Comparison of ENCODE assay signal across 26 mouse cellular contexts in genomic region chr15:86807296-86808080, GRCm38 (mm10).
A peak's percentile ranks its signal among the peaks of the same experiment; 100 is the strongest.
DNase-seq lines count a peak whose midpoint lies in the region; ATAC-seq lines count a peak whose summit lies in the region.
"Had no signal": no experiment of that assay in that cellular context is flagged by ENCODE, and none has a peak within 500 bp of the region (broad histone marks: within the 10 kb centered on the region; RNA-seq: fewer than 3 reads in every experiment).

No protein-coding gene starts in this region.

- H3K4me1 ChIP-seq in kidney, embryonic 15.5 days, result no peaks in the 10 kb centered on the region
- H3K4me1 ChIP-seq: embryonic facial prominence, embryonic 12.5 days; heart, embryonic 12.5 days; limb, embryonic 15.5 days; liver, embryonic 15.5 days; lung, embryonic 15.5 days; neural tube, embryonic 15.5 days had no signal

- H3K36me3 ChIP-seq in kidney, embryonic 15.5 days, result no peaks in the 10 kb centered on the region
- H3K36me3 ChIP-seq: embryonic facial prominence, embryonic 12.5 days; G1E; heart, embryonic 12.5 days; limb, embryonic 15.5 days; liver, embryonic 15.5 days; lung, embryonic 15.5 days; midbrain, embryonic 10.5 days; neural tube, embryonic 15.5 days had no signal

- ATAC-seq in cerebellum, adult (ENCODE audit: insufficient number of reproducible peaks, low FRiP score, low TSS enrichment), result peak; percentile 63
- ATAC-seq in kidney, embryonic 15.5 days (replicated peaks; ENCODE audit: low FRiP score), result no peak

- H3K9ac ChIP-seq in kidney, embryonic 15.5 days, result no peak overlapping the region
- H3K9ac ChIP-seq: embryonic facial prominence, embryonic 12.5 days; heart, embryonic 12.5 days; hindbrain, embryonic 14.5 days; limb, embryonic 15.5 days; liver, embryonic 15.5 days; lung, embryonic 15.5 days; neural tube, embryonic 15.5 days had no signal

- no peaks in the 10 kb centered on the region for H3K9me3 ChIP-seq in kidney, embryonic 15.5 days (replicated peaks)
- H3K9me3 ChIP-seq: embryonic facial prominence, embryonic 12.5 days; limb, embryonic 15.5 days; liver, embryonic 15.5 days; lung, embryonic 15.5 days; midbrain, embryonic 10.5 days; neural tube, embryonic 15.5 days had no signal

- H3K27ac ChIP-seq in kidney, embryonic 15.5 days, result no peak overlapping the region
- H3K27ac ChIP-seq: embryonic facial prominence, embryonic 12.5 days; gastrocnemius, adult 2 months; hindbrain, embryonic 14.5 days; limb, embryonic 15.5 days; liver, embryonic 15.5 days; lung, embryonic 15.5 days; midbrain, embryonic 10.5 days; neural tube, embryonic 15.5 days had no signal

- no peaks in the 10 kb centered on the region for H3K27me3 ChIP-seq in kidney, embryonic 15.5 days
- H3K27me3 ChIP-seq: CH12.LX; embryonic facial prominence, embryonic 12.5 days; limb, embryonic 15.5 days; liver, embryonic 15.5 days; lung, embryonic 15.5 days; neural tube, embryonic 15.5 days had no signal

- DNase-seq in layer of hippocampus, postnatal 10 days (ENCODE audit: low spot score in 2 of 2), result peak; percentile 40
- DNase-seq in layer of hippocampus, postnatal 36 days, result no peak
- DNase-seq in Muller cell, postnatal 12 days (ENCODE audit: inconsistent ontology term), result peak; percentile 56
- peak; percentile 70 for DNase-seq in cerebellum, adult 9-10 months
- no peak for DNase-seq in thymus, postnatal 10 days (ENCODE audit: low spot score in 2 of 2)
- DNase-seq in liver, result no peak
- DNase-seq: adrenal gland, adult 2 months; B cell, adult 2 months; gastrocnemius, adult 2 months; kidney, adult 2 months; kidney, postnatal 10 days; lung, postnatal 4 days; right cerebral cortex, postnatal 14 days; thymus, postnatal 14 days had no signal

- H3K4me2 ChIP-seq in kidney, embryonic 15.5 days, result no peak overlapping the region
- H3K4me2 ChIP-seq: embryonic facial prominence, embryonic 12.5 days; heart, embryonic 12.5 days; hindbrain, embryonic 14.5 days; limb, embryonic 15.5 days; liver, embryonic 15.5 days; lung, embryonic 15.5 days; neural tube, embryonic 15.5 days had no signal

- no peak overlapping the region for H3K4me3 ChIP-seq in kidney, embryonic 15.5 days (replicated peaks)
- H3K4me3 ChIP-seq: embryonic facial prominence, embryonic 12.5 days; gastrocnemius, adult 2 months; heart, embryonic 12.5 days; limb, embryonic 15.5 days; liver, embryonic 15.5 days; lung, embryonic 15.5 days; midbrain, embryonic 10.5 days; neural tube, embryonic 15.5 days had no signal

- WGBS in kidney, embryonic 15.5 days, result 81% methylated on average over 13 of the region's 13 CpGs

Comparison
In these comparisons a context has a peak if more than half of its experiments do, and no peak if none do; other contexts are left out.
1. DNase-seq: peak in layer of hippocampus, postnatal 10 days (2 of 2), Muller cell, postnatal 12 days (single experiment) and cerebellum, adult 9-10 months (single experiment); none in layer of hippocampus, postnatal 36 days (0 of 2), thymus, postnatal 10 days (0 of 2) and liver (single experiment).